Mouse (Mus musculus): ENCODE measurements around the gene Mical3. TPM values are rescaled to one million over a fixed set of nuclear protein-coding genes. Genes with fewer than 3 reads are reported as not detected.
A peak's percentile ranks its signal among the peaks of the same experiment; 100 is the strongest.

The Mical3 gene
- total RNA-seq, 2 experiments from 2014 or later = 88.3 to 103 TPM

DNA sequence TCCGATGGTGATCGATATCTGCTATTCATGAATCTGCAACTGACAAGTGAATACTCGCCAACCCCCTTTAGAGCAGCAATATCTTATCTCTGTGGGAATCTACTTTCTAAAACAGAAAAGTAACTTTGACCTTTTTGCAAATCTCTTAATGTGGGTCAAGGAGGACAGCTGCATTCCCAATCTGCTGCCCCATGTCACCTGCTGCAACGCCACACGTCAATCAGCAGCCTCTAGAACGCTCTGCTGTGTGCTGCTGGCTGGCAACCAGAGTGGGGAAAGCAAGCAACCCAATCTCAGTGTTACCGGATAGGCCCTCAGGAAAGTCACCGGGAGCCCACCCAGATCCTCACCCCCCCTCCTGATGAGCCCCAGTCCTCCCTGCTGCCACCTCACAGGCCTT, 79.4 kb downstream of the Mical3 start:
- DNase-seq = no peak

DNA sequence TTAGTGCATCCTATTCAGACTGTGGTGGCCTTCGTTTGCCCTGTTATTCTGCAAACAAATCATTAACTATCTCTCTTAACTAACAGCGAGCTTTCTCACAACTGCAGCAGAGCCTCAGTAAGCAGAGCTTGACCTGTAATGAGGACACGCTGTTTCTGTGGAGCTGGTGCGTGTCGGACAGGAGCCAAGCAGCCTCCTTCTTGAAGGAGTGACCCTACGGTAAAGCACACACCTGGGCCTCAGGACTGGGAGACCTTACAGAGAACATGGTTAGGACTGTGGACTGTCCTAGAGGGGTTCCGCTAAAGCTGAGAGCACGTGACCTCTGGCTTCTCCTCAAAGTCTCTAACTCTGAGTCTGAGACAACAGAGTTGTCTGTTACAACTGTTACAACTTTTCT, 82.1 kb downstream of the Mical3 start:
- DNase-seq = no peak

- DNase-seq = no peak
These were observed 85.3 kb downstream of the Mical3 start for GRCm38 (mm10) chr6:121045345-121046080.

- no peak for DNase-seq
These were observed 87.2 kb downstream of the Mical3 start for GRCm38 (mm10) chr6:121043434-121044189.

DNA sequence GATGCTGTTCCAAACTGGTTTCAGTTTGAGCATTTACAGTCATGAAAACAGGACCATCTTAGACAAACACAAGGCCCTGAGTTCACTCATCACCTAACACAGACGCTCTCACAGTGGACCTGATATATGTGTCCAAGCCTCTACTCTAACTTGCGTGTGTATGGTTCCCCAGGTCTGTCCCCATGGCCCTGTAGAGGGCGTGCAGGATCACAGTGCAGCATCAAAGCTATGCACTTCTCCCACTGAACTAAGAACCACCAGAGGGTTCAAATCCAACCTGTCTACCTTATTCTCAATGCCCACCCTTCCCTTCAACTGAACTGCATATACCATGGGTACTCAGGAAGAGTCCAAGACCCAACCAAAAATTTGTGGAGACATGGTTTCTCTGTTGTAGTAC, 91.1 kb downstream of the Mical3 start:
- DNase-seq = no peak

GRCm38 (mm10) chr6:121039286-121039685, 91.5 kb downstream of the Mical3 start:
- DNase-seq = peak; percentile 48 to 54

DNA sequence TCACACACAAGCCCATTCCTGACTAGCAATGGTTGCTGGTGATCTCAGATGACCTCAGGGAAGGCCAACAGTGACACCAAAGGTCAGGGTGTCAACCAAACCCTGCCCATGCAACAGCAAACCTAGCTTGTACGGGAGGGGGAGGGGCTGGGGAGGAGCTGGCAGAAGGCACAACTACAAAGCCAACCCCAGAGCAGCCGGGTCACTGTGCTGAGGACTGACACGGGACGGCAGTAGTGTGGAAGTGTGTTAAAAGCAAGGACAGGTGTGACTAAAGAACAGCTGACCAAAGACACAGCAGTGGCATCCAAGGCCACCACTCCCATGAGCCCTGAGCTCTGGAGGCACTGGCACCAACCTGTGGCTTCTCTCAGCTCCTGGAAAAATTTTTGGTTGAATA, 93.7 kb downstream of the Mical3 start:
- no peak for DNase-seq

DNA sequence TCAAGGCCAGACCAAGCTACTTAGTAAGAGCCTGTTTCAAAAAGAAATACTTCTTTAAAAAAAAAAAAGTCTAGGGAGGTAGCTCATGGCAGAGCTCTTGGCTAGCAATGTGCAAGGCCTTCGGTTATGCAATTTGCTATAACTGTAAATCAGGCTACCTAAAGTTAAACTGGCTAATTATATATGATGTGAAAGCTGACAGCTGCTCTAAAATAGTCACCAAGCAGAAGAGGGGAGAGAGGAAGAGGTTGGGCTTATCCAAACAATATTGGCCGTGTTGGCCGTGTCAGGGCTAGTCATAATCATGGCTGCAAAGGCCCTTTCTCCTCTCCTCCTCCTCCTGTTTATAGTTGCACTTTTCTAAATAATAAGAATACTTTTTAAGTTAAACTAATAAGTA, 94.9 kb downstream of the Mical3 start:
- DNase-seq = no peak

DNA sequence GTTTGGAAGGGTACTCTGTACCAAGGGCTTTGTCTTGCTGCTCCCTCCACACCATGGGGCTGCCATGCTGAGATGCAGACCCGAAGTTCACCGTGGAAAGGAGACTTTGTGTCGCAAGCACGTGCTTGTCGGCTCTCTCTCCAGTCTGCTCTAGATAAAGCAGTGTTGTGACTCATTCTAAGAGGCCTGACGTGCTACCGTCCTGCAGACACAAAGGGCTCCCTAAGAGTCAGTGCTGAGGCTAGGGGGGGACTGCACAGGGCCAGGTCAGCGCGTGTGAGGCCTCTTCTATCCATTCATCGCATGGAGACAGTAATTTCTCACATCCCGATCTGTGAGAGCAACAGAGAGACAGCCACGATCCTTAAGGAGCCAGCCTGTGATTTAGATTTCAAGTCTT, 95.5 kb downstream of the Mical3 start:
- no peak for DNase-seq

GRCm38 (mm10) chr6:121033250-121033649, 97.5 kb downstream of the Mical3 start:
- no peak for DNase-seq

- DNase-seq = no peak
These were observed 99.4 kb downstream of the Mical3 start for GRCm38 (mm10) chr6:121031370-121031769.

- no peak for DNase-seq
These were observed 100.8 kb downstream of the Mical3 start for GRCm38 (mm10) chr6:121029897-121030589.

GRCm38 (mm10) chr6:121028514-121028913, 102.3 kb downstream of the Mical3 start:
- no peak for DNase-seq

DNA sequence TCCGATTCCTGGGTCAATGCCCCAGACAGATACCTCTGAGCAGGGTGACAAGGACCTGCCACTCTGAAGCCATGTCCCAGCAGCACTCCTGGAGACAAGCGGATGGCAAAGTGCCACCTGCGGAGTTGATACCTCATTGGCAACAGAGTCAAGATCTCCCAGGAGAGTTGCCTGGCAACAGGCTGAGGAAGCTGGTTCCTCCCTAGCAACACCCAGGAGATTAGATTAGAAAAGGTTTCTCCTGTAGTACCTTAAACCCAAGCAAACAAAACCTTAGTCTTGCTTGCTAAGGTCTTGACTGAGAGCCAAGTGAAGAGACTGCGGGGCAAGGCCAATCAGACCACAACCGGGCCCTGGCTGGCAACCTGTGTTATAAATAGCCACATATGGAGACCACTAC, 103.5 kb downstream of the Mical3 start:
- peak in 1 of 2 experiments; percentile 39 for DNase-seq

DNA sequence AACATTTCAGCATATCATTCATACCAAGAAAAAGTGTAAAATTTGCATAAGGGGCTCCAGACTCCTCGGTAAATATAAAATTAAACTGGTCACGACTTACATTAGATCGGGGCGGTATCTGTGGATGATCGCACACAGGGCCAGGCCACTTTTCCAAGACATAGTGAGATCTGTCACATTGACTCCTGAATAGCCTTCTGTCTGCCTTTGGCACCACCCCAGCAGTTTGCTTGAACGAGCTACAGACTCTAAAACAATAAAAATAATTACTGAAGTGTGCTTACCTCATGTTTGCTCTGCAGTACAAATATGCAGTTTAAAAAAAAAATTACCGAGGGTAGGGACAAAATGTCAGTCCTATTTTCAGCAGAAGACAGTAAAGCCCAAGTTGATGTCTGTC, 103.9 kb downstream of the Mical3 start:
- DNase-seq = no peak

DNA sequence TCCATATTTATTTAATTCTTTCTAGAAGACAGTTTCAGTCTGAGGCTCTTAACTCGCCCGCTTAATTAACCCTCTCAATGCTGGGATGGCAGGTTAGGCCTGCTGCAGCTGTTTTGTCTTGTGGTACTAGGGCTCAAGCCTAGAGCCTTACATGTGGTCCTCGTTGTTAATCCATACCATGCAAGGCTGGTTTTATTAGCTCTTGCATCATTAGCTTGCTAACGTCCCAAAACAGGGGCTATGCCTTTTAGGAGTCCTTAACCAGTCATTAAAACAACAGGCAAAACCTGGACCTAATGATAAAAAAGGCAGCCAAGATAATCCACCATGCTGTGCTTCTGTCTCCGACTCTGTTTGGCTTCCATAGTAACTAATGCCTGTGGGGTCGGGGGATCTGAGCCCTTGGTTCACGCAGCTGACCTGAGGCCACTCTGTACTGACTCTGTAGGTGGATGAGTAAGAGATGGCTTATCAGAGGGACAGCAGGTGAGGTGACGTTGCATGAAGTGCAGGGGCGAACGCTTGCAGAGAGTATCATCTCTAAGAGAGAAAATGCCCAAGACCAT, 104.7 kb downstream of the Mical3 start:
- no peak for DNase-seq

DNA sequence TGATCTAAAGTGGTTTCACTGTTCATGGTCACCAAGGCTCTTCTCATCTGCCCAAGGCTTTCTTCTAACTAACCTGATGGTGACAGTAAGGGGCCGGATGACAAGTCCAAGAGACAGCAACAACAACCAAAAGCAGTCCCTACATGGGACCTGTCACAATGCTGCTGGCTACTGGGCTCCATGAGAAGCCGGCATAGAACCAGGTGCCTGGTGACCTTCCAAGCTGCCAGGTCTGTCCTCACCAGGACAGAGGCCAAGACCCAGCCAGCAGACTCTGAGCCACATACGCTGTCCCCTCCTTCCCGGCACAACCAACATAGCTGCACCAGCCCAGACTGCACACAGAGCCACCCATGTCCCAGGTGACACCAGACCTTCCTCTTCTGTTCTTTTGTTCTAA, 112.7 kb downstream of the Mical3 start:
- DNase-seq = no peak

DNA sequence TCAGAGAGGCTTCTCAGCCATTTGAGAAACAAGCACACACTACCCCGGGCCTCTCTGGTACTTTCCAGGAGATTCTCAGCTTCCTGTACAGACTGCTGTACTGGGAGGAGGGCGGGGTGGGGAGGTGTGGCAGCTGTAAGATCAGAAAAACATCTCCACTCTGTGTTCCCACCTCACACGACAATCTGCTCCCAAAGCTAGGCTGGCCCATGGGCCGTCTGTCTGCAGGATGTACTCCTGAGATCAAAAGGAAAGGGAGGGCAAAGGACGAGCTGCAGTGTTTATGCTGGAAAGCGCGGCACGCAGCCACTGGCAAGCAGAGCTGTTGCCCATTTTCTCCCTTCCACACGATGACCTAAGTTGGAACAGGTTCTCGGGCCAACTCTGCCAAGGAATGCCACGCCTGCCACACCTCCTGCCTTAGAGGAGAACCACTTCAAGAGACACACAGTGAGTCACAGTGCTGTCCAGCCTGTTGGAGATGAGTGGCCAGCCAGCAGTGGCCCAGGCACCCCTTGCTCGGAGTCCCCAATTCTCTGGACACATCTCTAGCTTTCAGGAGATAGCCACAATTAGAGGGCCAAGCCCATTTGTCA, 113.3 kb downstream of the Mical3 start:
- no peak for DNase-seq

DNA sequence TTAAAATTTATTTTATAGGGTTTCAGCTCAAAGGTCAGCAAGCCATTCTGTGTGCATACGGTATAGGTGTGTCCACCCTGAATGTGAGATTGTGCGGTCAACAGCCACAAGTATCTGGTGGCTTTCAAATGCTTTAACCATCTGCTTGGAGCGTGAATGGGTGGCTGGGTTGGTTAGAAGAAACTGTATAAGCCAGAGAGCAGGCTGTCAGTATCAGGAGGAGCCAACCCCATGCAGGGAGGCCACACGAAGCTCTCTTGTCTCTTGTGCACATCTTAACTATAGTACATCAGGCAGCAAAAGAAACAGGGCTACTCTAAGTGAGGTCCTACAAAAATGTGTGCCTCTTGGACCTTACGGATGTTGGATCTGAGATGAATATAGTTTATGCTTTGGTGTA, 114.7 kb downstream of the Mical3 start:
- DNase-seq = no peak

DNA sequence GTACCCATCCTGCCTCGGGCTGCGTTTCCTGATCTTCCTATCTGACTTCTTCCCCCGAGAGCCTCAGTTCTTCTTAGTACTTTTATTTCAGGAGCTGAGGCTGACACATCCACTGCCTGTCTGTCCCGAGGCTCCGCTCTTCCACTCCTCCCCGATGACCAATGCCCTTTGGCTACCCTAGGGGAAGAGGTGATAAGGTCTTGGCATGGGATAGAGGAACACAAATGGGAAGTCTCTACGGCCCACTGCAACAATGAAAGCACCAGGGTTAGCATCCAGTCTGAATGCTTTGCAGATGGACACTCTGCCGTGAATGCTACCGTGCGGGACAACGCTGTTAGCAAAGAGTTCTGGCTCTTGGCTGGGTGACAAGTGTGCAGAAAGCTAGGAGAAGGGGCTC, 116.5 kb downstream of the Mical3 start:
- DNase-seq = no peak

GRCm38 (mm10) chr6:121013750-121014149, 117.0 kb downstream of the Mical3 start:
- no peak for DNase-seq

GRCm38 (mm10) chr6:121011709-121012108, 119.1 kb downstream of the Mical3 start:
- DNase-seq = no peak

DNA sequence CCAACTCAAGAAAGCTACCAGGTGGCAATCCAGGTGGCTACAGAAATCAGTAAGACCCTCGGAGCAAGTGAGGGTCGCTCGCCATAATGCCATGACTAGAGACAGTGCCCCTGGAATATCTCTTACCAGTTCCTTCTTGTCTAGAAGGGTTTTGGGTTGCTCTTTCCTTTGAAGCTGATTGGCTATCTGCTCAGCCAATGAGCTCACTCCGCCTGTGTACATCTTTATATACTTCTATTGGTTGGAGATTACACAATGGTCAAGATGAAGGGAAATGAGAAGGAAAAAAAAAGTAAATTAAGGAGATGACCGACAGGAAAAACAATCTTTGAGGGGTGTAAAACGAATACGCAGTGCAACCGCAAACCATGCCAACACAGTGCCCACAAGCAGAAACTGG, 121.1 kb downstream of the Mical3 start:
- no peak for DNase-seq

Data from layer of hippocampus, postnatal 36 days (tissue).